ENCODE assay signal across 22 mouse cellular contexts in the genomic region with DNA sequence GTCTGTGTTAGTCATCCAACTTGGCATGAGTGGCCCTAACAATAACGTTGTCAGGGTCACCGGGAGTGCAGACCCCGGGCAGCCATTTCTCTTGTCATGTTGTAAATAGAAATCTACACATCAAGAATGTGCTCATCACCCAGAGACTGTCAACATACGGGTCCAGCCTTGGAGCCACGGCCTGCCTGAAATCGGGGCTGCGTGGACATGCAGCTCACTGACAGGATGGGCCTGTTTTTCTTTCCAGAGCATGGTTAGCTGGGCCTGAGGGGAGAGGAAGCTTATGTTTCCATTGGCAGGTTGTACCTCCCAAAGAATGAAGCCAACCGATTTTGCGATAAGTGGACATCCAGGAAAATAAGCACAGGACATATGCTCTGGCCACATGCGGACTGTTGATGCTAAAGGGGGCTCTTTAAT.
DNase-seq lines count a peak whose midpoint lies in the region; ATAC-seq lines count a peak whose summit lies in the region.
"Had no signal": no experiment of that assay in that cellular context is flagged by ENCODE, and none has a peak within 500 bp of the region (broad histone marks: within the 10 kb centered on the region; RNA-seq: fewer than 3 reads in every experiment).

No protein-coding gene starts in this region.

- H3K36me3 ChIP-seq in heart, embryonic 10.5 days: no peaks in the 10 kb centered on the region
- H3K36me3 ChIP-seq in heart, embryonic 12.5 days: no peaks in the 10 kb centered on the region
- no peaks in the 10 kb centered on the region for H3K36me3 ChIP-seq in intestine, embryonic 15.5 days
- H3K36me3 ChIP-seq in liver, embryonic 11.5 days (ENCODE audit: control insufficient read depth, insufficient read depth, low read length): no peaks in the 10 kb centered on the region
- H3K36me3 ChIP-seq: hindbrain, embryonic 15.5 days; limb, embryonic 15.5 days; midbrain, embryonic 10.5 days; neural tube, embryonic 13.5 days; stomach, embryonic 15.5 days had no signal

- 0 out of 2 replicates have a peak, but pooled peaks cover 8% of the 10 kb centered on the region for H3K27me3 ChIP-seq in heart, embryonic 10.5 days (ENCODE audit: insufficient read depth, poor library complexity, severe bottlenecking)
- H3K27me3 ChIP-seq in heart, embryonic 12.5 days (replicated peaks): no peaks in the 10 kb centered on the region
- H3K27me3 ChIP-seq in intestine, embryonic 15.5 days (replicated peaks): no peaks in the 10 kb centered on the region
- H3K27me3 ChIP-seq in liver, embryonic 11.5 days (replicated peaks; ENCODE audit: control insufficient read depth, insufficient read depth, low read length): no peaks in the 10 kb centered on the region
- H3K27me3 ChIP-seq: CH12.LX; hindbrain, embryonic 15.5 days; limb, embryonic 15.5 days; neural tube, embryonic 13.5 days; stomach, embryonic 15.5 days had no signal

- no peak overlapping the region for H3K27ac ChIP-seq in heart, embryonic 10.5 days
- peak overlapping the region; percentile 18; the same call in 1 of the 2 replicates for H3K27ac ChIP-seq in heart, embryonic 12.5 days (ENCODE audit: poor library complexity, severe bottlenecking)
- H3K27ac ChIP-seq in intestine, embryonic 15.5 days: no peak overlapping the region
- no peak overlapping the region for H3K27ac ChIP-seq in liver, embryonic 11.5 days (ENCODE audit: low read depth, low read length)
- H3K27ac ChIP-seq: hindbrain, embryonic 15.5 days; midbrain, embryonic 10.5 days; neural tube, embryonic 13.5 days; stomach, embryonic 15.5 days had no signal

- intact Hi-C loops in gastrocnemius, postnatal 14 days (cut with DNase I; ENCODE audit: low total_unique reads): no loop called here

- H3K9me3 ChIP-seq in heart, embryonic 10.5 days: no peaks in the 10 kb centered on the region
- no peaks in the 10 kb centered on the region for H3K9me3 ChIP-seq in heart, embryonic 12.5 days (replicated peaks)
- H3K9me3 ChIP-seq in intestine, embryonic 15.5 days: no peaks in the 10 kb centered on the region
- H3K9me3 ChIP-seq in liver, embryonic 11.5 days (ENCODE audit: control insufficient read depth, low read length): no peaks in the 10 kb centered on the region
- H3K9me3 ChIP-seq: hindbrain, embryonic 15.5 days; limb, embryonic 15.5 days; midbrain, embryonic 10.5 days; neural tube, embryonic 13.5 days; stomach, embryonic 15.5 days had no signal

- no peak overlapping the region for H3K4me3 ChIP-seq in heart, embryonic 10.5 days
- H3K4me3 ChIP-seq in heart, embryonic 12.5 days: no peak overlapping the region
- no peak overlapping the region for H3K4me3 ChIP-seq in intestine, embryonic 15.5 days (replicated peaks)
- H3K4me3 ChIP-seq in liver, embryonic 11.5 days (ENCODE audit: low read depth, low read length): no peak overlapping the region
- H3K4me3 ChIP-seq: hindbrain, embryonic 15.5 days; limb, embryonic 15.5 days; midbrain, embryonic 10.5 days; neural tube, embryonic 13.5 days; stomach, embryonic 15.5 days had no signal

- no peaks in the 10 kb centered on the region; the same call in 1 of the 2 replicates for H3K4me1 ChIP-seq in heart, embryonic 10.5 days
- peaks cover 7% of the 10 kb centered on the region for H3K4me1 ChIP-seq in heart, embryonic 12.5 days (replicated peaks)
- 0 out of 2 replicates have a peak, but pooled peaks cover 4% of the 10 kb centered on the region for H3K4me1 ChIP-seq in intestine, embryonic 15.5 days (replicated peaks)
- H3K4me1 ChIP-seq in liver, embryonic 11.5 days (replicated peaks; ENCODE audit: control insufficient read depth, insufficient read depth, low read length): no peaks in the 10 kb centered on the region
- H3K4me1 ChIP-seq: hindbrain, embryonic 15.5 days; neural tube, embryonic 13.5 days; stomach, embryonic 15.5 days had no signal

- no peak overlapping the region for H3K4me2 ChIP-seq in heart, embryonic 12.5 days
- no peak overlapping the region for H3K4me2 ChIP-seq in intestine, embryonic 15.5 days (replicated peaks)
- no peak overlapping the region for H3K4me2 ChIP-seq in liver, embryonic 11.5 days
- H3K4me2 ChIP-seq: hindbrain, embryonic 15.5 days; limb, embryonic 15.5 days; neural tube, embryonic 13.5 days; stomach, embryonic 15.5 days had no signal

- 69% methylated on average over 10 of the region's 10 CpGs for WGBS in heart, embryonic 10.5 days
- WGBS in heart, embryonic 12.5 days: 67% methylated on average over 10 of the region's 10 CpGs
- 51% methylated on average over 10 of the region's 10 CpGs for WGBS in intestine, embryonic 15.5 days
- WGBS in liver, embryonic 11.5 days: 82% methylated on average over 10 of the region's 10 CpGs

- peak; percentile 77 for ATAC-seq in heart, embryonic 12.5 days (ENCODE audit: insufficient number of reproducible peaks, low FRiP score)
- no peak for ATAC-seq in intestine, embryonic 15.5 days
- no peak for ATAC-seq in liver, embryonic 11.5 days (replicated peaks; ENCODE audit: low FRiP score)
- ATAC-seq: forebrain, embryonic 16.5 days; liver, postnatal 0 days had no signal

- H3K9ac ChIP-seq in heart, embryonic 12.5 days: no peak overlapping the region
- no peak overlapping the region for H3K9ac ChIP-seq in intestine, embryonic 15.5 days
- H3K9ac ChIP-seq in liver, embryonic 11.5 days (ENCODE audit: low read depth, low read length): no peak overlapping the region
- H3K9ac ChIP-seq: hindbrain, embryonic 15.5 days; limb, embryonic 15.5 days; liver, postnatal 0 days; neural tube, embryonic 13.5 days; stomach, embryonic 15.5 days had no signal

- peak; percentile 21 to 51 for DNase-seq in heart, adult 18-20 months
- no peak for DNase-seq in heart, embryonic 10.5 days (ENCODE audit: low spot score)
- peak; percentile 50 to 70 for DNase-seq in lung, adult 18-20 months
- DNase-seq in lung, postnatal 36 days: peak; percentile 77
- DNase-seq in gastrocnemius, postnatal 14 days: no peak
- DNase-seq in liver, embryonic 11.5 days (ENCODE audit: low spot score): no peak
- DNase-seq: adrenal gland, adult 2 months; cerebellum, adult 11 months; kidney, adult 11 months; kidney, postnatal 14 days; liver, postnatal 0 days; right cerebral cortex, postnatal 14 days; thymus, postnatal 25 days had no signal

Comparison
In these comparisons a context has a peak if more than half of its experiments do, and no peak if none do; other contexts are left out.
1. DNase-seq: peak in heart, adult 18-20 months (2 of 2), lung, adult 18-20 months (2 of 2) and lung, postnatal 36 days (single experiment); none in heart, embryonic 10.5 days (single experiment), gastrocnemius, postnatal 14 days (single experiment) and liver, embryonic 11.5 days (single experiment).